Mouse (Mus musculus) kidney, embryonic 14.5 days (tissue): ENCODE data around the gene Gm8122. TPM values are rescaled to one million over a fixed set of nuclear protein-coding genes. Genes with fewer than 3 reads are reported as not detected.
A peak's percentile ranks its signal among the peaks of the same experiment; 100 is the strongest.
"Not testable (repeated sequence)": the region's sequence is repeated elsewhere in the genome, so short reads cannot be mapped to it uniquely, and the experiment has no call there.

Experiments
- ATAC-seq: fragments of 200-750 bp; cut with Nextera tagmentation; 2 replicates; pipeline ENCODE4 v1.8.0; 2017; ENCODE audit warnings: moderate number of reproducible peaks, mild to moderate bottlenecking, moderate TSS enrichment, moderate library complexity; ENCODE audit not compliant: low FRiP score, low TSS enrichment
- H3K27ac ChIP-seq: fragments of 300-500 bp; sonication (generic); 2 replicates; pipeline ENCODE4 v1.5.1; 2014; ENCODE audit warnings: low read depth, mild to moderate bottlenecking, low read length, moderate library complexity, mixed read lengths
- H3K27me3 ChIP-seq: fragments of 300-500 bp; sonication (generic); 2 replicates; pipeline ENCODE4 v1.6.1; 2014; ENCODE audit warnings: mild to moderate bottlenecking, low read length; ENCODE audit not compliant: control insufficient read depth, insufficient read depth
- H3K36me3 ChIP-seq: fragments of 300-500 bp; sonication (generic); 2 replicates; pipeline ENCODE4 v1.6.1; 2014; ENCODE audit warnings: low read length, mixed read lengths; ENCODE audit not compliant: control insufficient read depth, insufficient read depth
- H3K4me1 ChIP-seq: fragments of 300-500 bp; sonication (generic); 2 replicates; pipeline ENCODE4 v1.6.1; 2014; ENCODE audit warnings: low read length, mixed read lengths; ENCODE audit not compliant: control insufficient read depth, insufficient read depth
- H3K4me2 ChIP-seq: fragments of 300-500 bp; sonication (generic); replicated peaks from 2 replicates; pipeline ENCODE4 v1.6.1; 2014; ENCODE audit warnings: low read depth, mild to moderate bottlenecking, low read length
- H3K4me3 ChIP-seq: fragments of 300-500 bp; sonication (generic); 2 replicates; pipeline ENCODE4 v1.5.1; 2014; ENCODE audit warnings: mild to moderate bottlenecking, low read length
- H3K9ac ChIP-seq: fragments of 300-500 bp; sonication (generic); 2 replicates; pipeline ENCODE4 v1.6.1; 2014; ENCODE audit warnings: low read depth, mild to moderate bottlenecking, low read length, moderate library complexity
- H3K9me3 ChIP-seq: fragments of 300-500 bp; sonication (generic); 2 replicates; pipeline ENCODE4 v1.6.1; 2016; ENCODE audit warnings: low read length; ENCODE audit not compliant: control insufficient read depth
- WGBS: fragments of 180-500 bp; shearing (Covaris S2); extraction: QIAGEN DNeasy Blood & Tissue Kit; methylation state at CpG from one replicate; pipeline ENCODE4 v1.1.7; 2014; 5-methylcytosine and 5-hydroxymethylcytosine counted together
- polyA plus RNA-seq: library from polyadenylated mRNA; unstranded; fragments of >200 nt; fragmentation: Nextera tagmentation; extraction: Ambion mirVana; gene quantifications from 2 replicates; pipeline ENCODE4 v1.2.1, GENCODE M21; 2014

Gene Gm8122
- polyA plus RNA-seq, 1 experiment from 2014 or later, result not detected

DNA sequence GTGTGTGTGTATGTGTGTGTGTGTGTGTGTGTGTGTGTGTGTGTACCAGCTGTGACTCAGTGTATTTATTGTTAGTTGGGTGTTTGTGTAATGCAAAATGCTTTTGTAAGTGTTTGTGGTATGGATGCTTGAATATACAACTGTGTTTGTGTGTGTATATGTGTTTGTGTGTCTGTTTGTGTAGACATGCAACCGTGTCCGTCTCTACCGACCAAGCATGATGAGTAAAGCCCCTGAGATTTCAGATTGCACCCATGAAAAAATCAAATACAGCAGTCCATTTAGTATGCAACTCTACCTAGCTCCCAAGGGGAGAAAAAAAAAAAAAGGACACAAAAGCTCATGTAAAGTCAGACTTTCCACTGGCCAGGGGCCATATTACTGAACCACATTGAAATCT, 28.3 kb upstream of the Gm8122 start:
- not testable (repeated sequence) for H3K27ac ChIP-seq, H3K27me3 ChIP-seq, H3K36me3 ChIP-seq, H3K4me3 ChIP-seq, H3K4me2 ChIP-seq, H3K9me3 ChIP-seq, ATAC-seq, H3K9ac ChIP-seq, H3K4me1 ChIP-seq
- whole genome bisulfite sequencing, result 93% methylated on average over 3 of the region's 3 CpGs

DNA sequence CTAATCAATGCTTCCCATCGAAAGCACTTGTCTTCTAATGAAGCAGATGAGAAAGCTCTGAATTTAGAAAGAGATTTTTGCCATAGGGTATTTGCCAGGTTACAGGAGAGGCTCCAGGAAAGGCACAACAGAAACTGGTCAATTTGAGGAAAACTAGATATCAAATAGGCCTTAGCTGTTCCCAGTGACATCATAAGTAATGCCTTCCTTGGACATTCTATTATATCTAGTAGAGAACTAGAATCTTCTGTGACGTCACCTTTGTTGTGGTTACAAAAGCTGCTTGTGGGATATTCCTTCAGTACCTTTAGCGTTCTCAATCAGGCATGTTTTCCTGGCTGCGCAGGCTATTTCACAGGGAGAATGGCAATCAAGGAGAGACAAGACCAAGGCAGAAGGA, 23.2 kb upstream of the Gm8122 start, which contains the start of gene Gm8126:
Gene Gm8126, plus strand, starts transcription at position 301 of the 400 bp plus-strand sequence.
- not testable (repeated sequence) for H3K27me3 ChIP-seq, H3K4me2 ChIP-seq, H3K4me3 ChIP-seq, ATAC-seq, H3K4me1 ChIP-seq, H3K9me3 ChIP-seq, H3K9ac ChIP-seq, H3K36me3 ChIP-seq, H3K27ac ChIP-seq
- 87% methylated on average over 3 of the region's 4 CpGs for WGBS

DNA sequence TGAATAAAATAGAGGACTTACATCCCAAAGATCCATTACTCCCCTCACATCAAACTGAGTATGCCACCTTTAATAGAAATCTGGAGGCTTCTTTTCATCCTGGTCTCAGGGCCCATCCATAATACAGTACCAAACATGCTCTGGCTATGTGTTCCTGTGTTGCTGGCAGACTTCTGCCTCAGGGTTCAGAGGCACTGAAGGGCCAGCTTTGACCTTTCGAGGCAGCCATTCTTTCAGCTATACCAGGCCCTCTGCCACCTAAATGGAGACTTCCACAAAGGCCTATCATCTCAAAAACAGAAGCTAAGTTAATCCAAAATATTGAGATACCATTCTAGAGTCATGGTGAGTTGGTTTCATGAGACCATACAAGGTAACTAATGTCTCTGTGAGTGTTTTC, 21.4 kb upstream of the Gm8122 start:
- H3K36me3 ChIP-seq, H3K27ac ChIP-seq, H3K9ac ChIP-seq, H3K4me1 ChIP-seq, H3K4me2 ChIP-seq, H3K4me3 ChIP-seq, ATAC-seq, H3K27me3 ChIP-seq, H3K9me3 ChIP-seq: not testable (repeated sequence)
- WGBS, result 74% methylated on average over 1 of the region's 1 CpGs

DNA sequence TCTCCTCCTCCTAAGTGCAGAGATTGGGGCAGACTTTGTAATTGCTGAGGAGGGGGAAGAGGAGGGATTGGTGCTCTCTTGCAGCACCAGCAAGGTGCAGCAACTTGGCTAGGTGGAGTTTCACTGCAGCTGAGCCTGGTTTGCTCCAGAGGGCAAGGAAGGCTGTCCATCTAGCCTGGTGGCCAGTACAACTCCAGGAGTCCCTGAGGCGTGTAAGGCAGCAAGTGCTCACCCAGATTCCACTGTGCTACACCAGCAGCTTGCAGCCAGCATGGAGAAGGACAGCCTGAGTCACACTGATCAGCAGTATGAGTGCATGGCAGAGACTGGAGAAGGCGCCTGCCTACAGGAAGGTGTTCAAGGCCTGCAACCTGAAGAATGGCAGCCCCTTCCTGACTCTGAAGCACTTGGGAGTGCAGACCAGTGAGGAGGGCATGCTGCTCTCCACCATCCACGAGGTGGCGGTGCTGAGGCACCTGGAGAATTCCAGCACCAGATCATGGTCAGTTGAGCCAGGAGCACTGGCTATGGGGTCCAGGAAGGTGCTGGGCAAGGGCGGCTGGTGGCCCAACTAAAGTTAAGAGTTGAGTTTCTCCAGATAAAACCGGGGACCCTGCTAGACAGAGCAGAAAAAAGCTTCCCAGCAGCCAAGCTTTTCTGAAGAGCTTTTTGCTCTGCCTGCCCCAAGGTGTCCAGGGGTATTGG, 15.6 kb upstream of the Gm8122 start:
- not testable (repeated sequence) for H3K36me3 ChIP-seq, H3K4me1 ChIP-seq, H3K27me3 ChIP-seq, H3K4me3 ChIP-seq, H3K4me2 ChIP-seq, H3K27ac ChIP-seq, H3K9me3 ChIP-seq, H3K9ac ChIP-seq
- 38% methylated on average over 5 of the region's 6 CpGs for WGBS
- peak; percentile 81; the same call in 1 of the 2 replicates for ATAC-seq

DNA sequence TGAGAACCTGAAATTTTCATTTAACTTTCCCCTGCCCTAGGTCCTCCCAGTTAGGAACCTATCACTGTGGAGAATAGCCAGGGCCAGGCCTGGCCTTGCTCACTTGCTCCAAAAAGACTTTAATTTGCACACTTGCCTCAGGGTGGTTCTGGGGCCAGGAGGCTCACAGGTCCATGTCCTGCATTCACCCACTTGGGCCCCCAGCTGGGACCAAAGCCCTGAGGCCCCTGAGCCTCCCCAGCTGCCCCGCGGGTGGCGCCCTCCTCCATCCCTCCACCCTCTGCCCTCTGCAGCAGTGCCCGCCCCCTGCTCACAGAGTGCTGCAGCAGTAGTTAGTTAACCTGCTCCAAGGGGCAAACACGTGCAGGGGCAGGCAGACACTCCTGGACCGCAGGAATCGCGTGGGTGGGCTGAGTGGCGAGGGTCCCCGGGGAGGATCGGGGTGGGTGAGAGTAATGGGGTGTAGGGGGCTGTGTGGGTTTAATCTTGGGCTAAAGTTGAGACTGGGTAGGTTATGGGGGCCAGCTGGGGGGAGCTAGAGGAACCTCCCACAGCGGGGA, 14.6 kb upstream of the Gm8122 start:
- not testable (repeated sequence) for H3K9ac ChIP-seq, H3K27ac ChIP-seq, H3K4me1 ChIP-seq, H3K4me3 ChIP-seq, H3K36me3 ChIP-seq, H3K27me3 ChIP-seq, H3K9me3 ChIP-seq, H3K4me2 ChIP-seq
- 15% methylated on average over 9 of the region's 12 CpGs for WGBS
- peak; percentile 64; the same call in 1 of the 2 replicates for ATAC-seq

DNA sequence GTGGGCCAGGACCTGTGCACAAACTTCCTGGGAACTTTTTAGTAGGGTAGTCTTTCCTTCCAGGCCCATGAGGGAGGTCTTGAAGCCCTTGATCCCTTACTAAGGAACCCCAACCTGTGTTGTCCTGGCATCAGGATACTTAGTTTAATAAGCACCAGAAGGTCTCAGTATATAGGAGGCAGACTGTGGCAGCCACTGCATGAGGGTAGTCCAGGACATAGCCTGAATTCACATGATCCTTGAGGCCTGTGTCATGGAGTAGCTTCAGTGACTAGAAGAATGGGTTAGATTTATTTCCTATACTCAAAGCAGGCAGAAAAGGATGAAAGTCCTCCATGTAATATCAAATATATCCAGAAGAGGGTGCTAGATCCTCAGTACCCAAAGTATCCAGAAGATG, 2.7 kb upstream of the Gm8122 start:
- not testable (repeated sequence) for H3K9ac ChIP-seq, ATAC-seq, H3K36me3 ChIP-seq, H3K9me3 ChIP-seq, H3K4me1 ChIP-seq, H3K4me3 ChIP-seq, H3K4me2 ChIP-seq, H3K27ac ChIP-seq, H3K27me3 ChIP-seq

Other genes with a start within 250 kb of the Gm8122 start
- not detected in 2 replicates for gene Gm8082, start 241.7 kb downstream of the Gm8122 start, polyA plus RNA-seq
- not detected in 2 replicates for gene Gm10376, start 219.7 kb downstream of the Gm8122 start, polyA plus RNA-seq
- not detected in 2 replicates for gene Gm8094, start 158.7 kb downstream of the Gm8122 start, polyA plus RNA-seq
- 0.10 and 0.12 TPM in 2 replicates for gene Gm8104, start 134.7 kb downstream of the Gm8122 start, polyA plus RNA-seq
- gene Gm7233, start 55.4 kb downstream of the Gm8122 start, polyA plus RNA-seq, result not detected in 2 replicates
- gene Gm8126, start 23.3 kb upstream of the Gm8122 start, polyA plus RNA-seq, result not detected in 2 replicates
- gene Gm9732, start 39.7 kb upstream of the Gm8122 start, polyA plus RNA-seq, result not detected in 2 replicates
- not detected in 2 replicates for gene Gm8127, start 58.5 kb upstream of the Gm8122 start, polyA plus RNA-seq
- not detected in 2 replicates for gene 1700001F09Rik, start 112.5 kb upstream of the Gm8122 start, polyA plus RNA-seq
- not detected in 2 replicates for gene Gm8138, start 181.0 kb upstream of the Gm8122 start, polyA plus RNA-seq